In genomic region chr1:85757531-85758230, GRCm38 (mm10) we compare ENCODE assay signal across 16 mouse cellular contexts. TPM values are rescaled to one million over a fixed set of nuclear protein-coding genes. Genes with fewer than 3 reads are reported as not detected.
DNase-seq lines count a peak whose midpoint lies in the region; ATAC-seq and TF ChIP-seq lines count a peak whose summit lies in the region.
"Had no signal": no experiment of that assay in that cellular context is flagged by ENCODE, and none has a peak within 500 bp of the region (broad histone marks: within the 10 kb centered on the region; RNA-seq: fewer than 3 reads in every experiment).

No protein-coding gene starts in this region.

- 84% methylated on average over 6 of the region's 6 CpGs for WGBS in hindbrain, embryonic 10.5 days
- WGBS in hindbrain, embryonic 13.5 days = 82% methylated on average over 6 of the region's 6 CpGs

- H3K4me1 ChIP-seq in hindbrain, embryonic 10.5 days (replicated peaks) = peaks cover 10% of the 10 kb centered on the region
- peaks cover 7% of the 10 kb centered on the region; the same call in 1 of the 2 replicates for H3K4me1 ChIP-seq in hindbrain, embryonic 13.5 days (replicated peaks)
- H3K4me1 ChIP-seq in E14TG2a.4 (replicated peaks; ENCODE audit: low read depth, low read length) = peaks cover 15% of the 10 kb centered on the region
- H3K4me1 ChIP-seq: embryonic facial prominence, embryonic 12.5 days; midbrain, embryonic 15.5 days had no signal

- no peak overlapping the region for H3K9ac ChIP-seq in hindbrain, embryonic 13.5 days
- H3K9ac ChIP-seq: embryonic facial prominence, embryonic 12.5 days; liver, embryonic 14.5 days; midbrain, embryonic 15.5 days; neural tube, embryonic 12.5 days had no signal

- no peak overlapping the region for H3K4me3 ChIP-seq in hindbrain, embryonic 10.5 days
- H3K4me3 ChIP-seq in hindbrain, embryonic 13.5 days = no peak overlapping the region
- H3K4me3 ChIP-seq in E14TG2a.4 (replicated peaks; ENCODE audit: low read length) = peak overlapping the region; percentile 52; the same call in 1 of the 2 replicates
- H3K4me3 ChIP-seq: embryonic facial prominence, embryonic 12.5 days; layer of hippocampus, adult 2 months; midbrain, embryonic 15.5 days; neural tube, embryonic 12.5 days had no signal

- no peaks in the 10 kb centered on the region for H3K27me3 ChIP-seq in hindbrain, embryonic 10.5 days (ENCODE audit: insufficient read depth, poor library complexity, severe bottlenecking)
- H3K27me3 ChIP-seq in hindbrain, embryonic 13.5 days = no peaks in the 10 kb centered on the region
- peaks cover 22% of the 10 kb centered on the region for H3K27me3 ChIP-seq in E14TG2a.4 (ENCODE audit: insufficient read depth, low read length)
- H3K27me3 ChIP-seq: embryonic facial prominence, embryonic 12.5 days; midbrain, embryonic 15.5 days; neural tube, embryonic 12.5 days had no signal

- H3K27ac ChIP-seq in hindbrain, embryonic 10.5 days = peak overlapping the region; percentile 66; the same call in 1 of the 2 replicates
- H3K27ac ChIP-seq in hindbrain, embryonic 13.5 days = no peak overlapping the region
- H3K27ac ChIP-seq: embryonic facial prominence, embryonic 12.5 days; layer of hippocampus, adult 2 months; liver, embryonic 14.5 days; midbrain, embryonic 15.5 days; neural tube, embryonic 12.5 days had no signal

- ATAC-seq in hindbrain, embryonic 13.5 days (ENCODE audit: low FRiP score) = no peak
- ATAC-seq in granulocyte monocyte progenitor cell, adult 5-6 weeks (replicated peaks; ENCODE audit: poor library complexity, severe bottlenecking) = peak; percentile 17
- ATAC-seq: forebrain, embryonic 16.5 days; midbrain, embryonic 15.5 days had no signal

- peak; percentile 30 for DNase-seq in gastrocnemius, adult 18-20 months (ENCODE audit: low spot score)
- no peak for DNase-seq in gastrocnemius, postnatal 36 days
- DNase-seq in hindbrain, embryonic 10.5 days (ENCODE audit: low spot score) = no peak
- DNase-seq in retina, embryonic 14.5 days (ENCODE audit: low spot score) = no peak
- DNase-seq: cerebellum, postnatal 14 days; kidney, adult 11 months; lung, postnatal 14 days had no signal

- intact Hi-C loops in gastrocnemius, postnatal 36 days (cut with DNase I) = loop anchor here (5.0 kb wide), 1 partner anchor 70 kb away; no protein-coding TSS in a partner anchor

- H3K36me3 ChIP-seq in hindbrain, embryonic 10.5 days = no peaks in the 10 kb centered on the region
- no peaks in the 10 kb centered on the region for H3K36me3 ChIP-seq in hindbrain, embryonic 13.5 days
- no peaks in the 10 kb centered on the region for H3K36me3 ChIP-seq in E14TG2a.4 (ENCODE audit: insufficient read depth, low read length)
- H3K36me3 ChIP-seq: embryonic facial prominence, embryonic 12.5 days; midbrain, embryonic 15.5 days; neural tube, embryonic 12.5 days had no signal

- TF ChIP-seq CTCF in E14TG2a.4 (conservative IDR thresholded peaks at IDR 0.05; ENCODE audit: low read length) = no peak

- H3K9me3 ChIP-seq in hindbrain, embryonic 10.5 days = no peaks in the 10 kb centered on the region
- H3K9me3 ChIP-seq in hindbrain, embryonic 13.5 days = no peaks in the 10 kb centered on the region
- H3K9me3 ChIP-seq in E14TG2a.4 (ENCODE audit: low read length) = no peaks in the 10 kb centered on the region; the same call in 1 of the 2 replicates
- H3K9me3 ChIP-seq: embryonic facial prominence, embryonic 12.5 days; midbrain, embryonic 15.5 days; neural tube, embryonic 12.5 days had no signal

- H3K4me2 ChIP-seq in hindbrain, embryonic 13.5 days = no peak overlapping the region
- H3K4me2 ChIP-seq: embryonic facial prominence, embryonic 12.5 days; midbrain, embryonic 15.5 days had no signal

RNA-seq across cellular contexts. Expression of gene A630001G21Rik, which starts 20.8 kb away (rescaled TPM):
- total RNA-seq in gastrocnemius, adult 18-20 months (2021) = under 1 TPM in 1 of 2 experiments, not detected in 1; 0.55 TPM
- under 1 TPM in 1 of 2 experiments, not detected in 1; 0.30 TPM for total RNA-seq in gastrocnemius, postnatal 36 days (2021)
- polyA plus RNA-seq in hindbrain, embryonic 10.5 days (2016; fragmentation: Nextera tagmentation; extraction: Ambion mirVana) = 1.3 and 1.4 TPM in 2 replicates
- polyA plus RNA-seq in hindbrain, embryonic 13.5 days (2015; fragmentation: Nextera tagmentation; extraction: Ambion mirVana) = 0.65 and 0.66 TPM in 2 replicates
- total RNA-seq in granulocyte monocyte progenitor cell, adult 5-6 weeks (2014; fragmentation: Nextera tagmentation) = 105 and 129 TPM in 2 replicates
- total RNA-seq in granulocyte monocyte progenitor cell, adult 5-6 weeks (2017) = 77.1 and 79.8 TPM in 2 replicates

RNA-seq across cellular contexts. Expression of gene Cab39, which starts 35.6 kb away (rescaled TPM):
- total RNA-seq in gastrocnemius, adult 18-20 months (2021) = 100 to 1,000 TPM; 169 to 186 TPM
- 100 to 1,000 TPM; 153 to 159 TPM for total RNA-seq in gastrocnemius, postnatal 36 days (2021)
- 41.7 and 43.1 TPM in 2 replicates for polyA plus RNA-seq in hindbrain, embryonic 10.5 days (2016; fragmentation: Nextera tagmentation; extraction: Ambion mirVana)
- polyA plus RNA-seq in hindbrain, embryonic 13.5 days (2015; fragmentation: Nextera tagmentation; extraction: Ambion mirVana) = 49.6 and 52.8 TPM in 2 replicates
- 76.6 and 78.8 TPM in 2 replicates for total RNA-seq in granulocyte monocyte progenitor cell, adult 5-6 weeks (2014; fragmentation: Nextera tagmentation)
- total RNA-seq in granulocyte monocyte progenitor cell, adult 5-6 weeks (2017) = 124 and 141 TPM in 2 replicates

Comparison
In these comparisons a context has a peak if more than half of its experiments do, and no peak if none do; other contexts are left out.
1. RNA of gene A630001G21Rik, which starts 20.8 kb away (total RNA-seq): 77.1 to 129 TPM in granulocyte monocyte progenitor cell, adult 5-6 weeks; 0.55 TPM in gastrocnemius, adult 18-20 months and 0.30 TPM in gastrocnemius, postnatal 36 days; every median in the first group is over 10 times any median in the second.